Mouse (Mus musculus): ENCODE data around the gene Vgf. TPM values are rescaled to one million over a fixed set of nuclear protein-coding genes. Genes with fewer than 3 reads are reported as not detected.

The Vgf gene
- polyA plus RNA-seq, 1 experiment from 2014 or later = 0.21 TPM

- H3K9ac ChIP-seq (ENCODE audit: low read depth, low read length) = peak within 1 kb of the TSS; percentile 83
- peaks cover 5% of the 10 kb centered on the region for H3K4me1 ChIP-seq (replicated peaks; ENCODE audit: insufficient read depth, low read length)
- DNase-seq (ENCODE audit: low spot score) (peak; percentile 100), ATAC-seq (replicated peaks; ENCODE audit: low FRiP score, low read depth) (peak; percentile 89)
- peak within 1 kb of the TSS; percentile 90 for H3K4me3 ChIP-seq (replicated peaks; ENCODE audit: low read depth, low read length)
- H3K27me3 ChIP-seq (ENCODE audit: insufficient read depth, low read length) = no peaks in the 10 kb centered on the region
- H3K27ac ChIP-seq = peak within 1 kb of the TSS; percentile 89
- H3K9me3 ChIP-seq (replicated peaks; ENCODE audit: low read length) = no peaks in the 10 kb centered on the region
- whole genome bisulfite sequencing = under 1% methylated on average over 26 of the region's 26 CpGs
- no peak; the same call in 1 of the 2 replicates for TF ChIP-seq CTCF (IDR thresholded peaks at IDR 0.05; ENCODE audit: low read depth)
- H3K4me2 ChIP-seq (ENCODE audit: low read length) = peak within 1 kb of the TSS; percentile 81
- H3K36me3 ChIP-seq (ENCODE audit: insufficient read depth, low read length) = peaks cover 21% of the 10 kb centered on the region
Measured at GRCm38 (mm10) chr5:136986695-136987137, 39.5 kb upstream of the Vgf start, which contains the start of gene Plod3. Gene Plod3 (plus strand): TSS chr5:136987019.

GRCm38 (mm10) chr5:136987138-136987933 is 38.9 kb upstream of the Vgf start:
- under 1% methylated on average over 67 of the region's 67 CpGs for WGBS
- DNase-seq (ENCODE audit: low spot score) = peak; percentile 82
- Histone ChIP-seq H3K27me3 (ENCODE audit: insufficient read depth, low read length) (no peaks in the 10 kb centered on the region), H3K4me1 (replicated peaks; ENCODE audit: insufficient read depth, low read length) (peaks cover 5% of the 10 kb centered on the region), H3K4me3 (replicated peaks; ENCODE audit: low read depth, low read length) (peak overlapping the region; percentile 90), H3K27ac (peak overlapping the region; percentile 89), H3K9ac (ENCODE audit: low read depth, low read length) (peak overlapping the region; percentile 83), H3K36me3 (ENCODE audit: insufficient read depth, low read length) (peaks cover 23% of the 10 kb centered on the region), H3K4me2 (ENCODE audit: low read length) (peak overlapping the region; percentile 81), H3K9me3 (replicated peaks; ENCODE audit: low read length) (no peaks in the 10 kb centered on the region)
- TF ChIP-seq CTCF (IDR thresholded peaks at IDR 0.05; ENCODE audit: low read depth) = no peak; the same call in 1 of the 2 replicates
- peak; percentile 59 for ATAC-seq (replicated peaks; ENCODE audit: low FRiP score, low read depth)

- Histone ChIP-seq H3K27ac (peak within 1 kb of the TSS; percentile 89), H3K36me3 (ENCODE audit: insufficient read depth, low read length) (peaks cover 27% of the 10 kb centered on the region), H3K4me1 (replicated peaks; ENCODE audit: insufficient read depth, low read length) (peaks cover 5% of the 10 kb centered on the region), H3K4me3 (replicated peaks; ENCODE audit: low read depth, low read length) (peak within 1 kb of the TSS; percentile 90), H3K9ac (ENCODE audit: low read depth, low read length) (peak within 1 kb of the TSS; percentile 83), H3K9me3 (replicated peaks; ENCODE audit: low read length) (no peaks in the 10 kb centered on the region), H3K27me3 (ENCODE audit: insufficient read depth, low read length) (no peaks in the 10 kb centered on the region), H3K4me2 (ENCODE audit: low read length) (peak within 1 kb of the TSS; percentile 81)
- DNase-seq (ENCODE audit: low spot score) (peak; percentile 16), ATAC-seq (replicated peaks; ENCODE audit: low FRiP score, low read depth) (no peak)
- WGBS = 2% methylated on average over 12 of the region's 12 CpGs
- no peak for TF ChIP-seq CTCF (IDR thresholded peaks at IDR 0.05; ENCODE audit: low read depth)
Measured at GRCm38 (mm10) chr5:136987934-136988271, 38.3 kb upstream of the Vgf start, which contains the start of gene Znhit1. Gene Znhit1 (minus strand): TSS chr5:136988021.

GRCm38 (mm10) chr5:136988420-136988819 is 37.8 kb upstream of the Vgf start:
- no peak for DNase-seq (ENCODE audit: low spot score)
- Histone ChIP-seq H3K27me3 (ENCODE audit: insufficient read depth, low read length) (no peaks in the 10 kb centered on the region), H3K4me2 (ENCODE audit: low read length) (peak overlapping the region; percentile 81), H3K9me3 (replicated peaks; ENCODE audit: low read length) (no peaks in the 10 kb centered on the region), H3K4me1 (replicated peaks; ENCODE audit: insufficient read depth, low read length) (peaks cover 5% of the 10 kb centered on the region), H3K9ac (ENCODE audit: low read depth, low read length) (peak overlapping the region; percentile 83; the same call in 1 of the 2 replicates), H3K36me3 (ENCODE audit: insufficient read depth, low read length) (peaks cover 30% of the 10 kb centered on the region), H3K27ac (no peak overlapping the region), H3K4me3 (replicated peaks; ENCODE audit: low read depth, low read length) (peak overlapping the region; percentile 90; the same call in 1 of the 2 replicates)
- 57% methylated on average over 7 of the region's 7 CpGs for WGBS
- ATAC-seq (replicated peaks; ENCODE audit: low FRiP score, low read depth) = no peak
- TF ChIP-seq CTCF (IDR thresholded peaks at IDR 0.05; ENCODE audit: low read depth) = no peak

- no peaks in the 10 kb centered on the region for H3K9me3 ChIP-seq (replicated peaks; ENCODE audit: low read length)
- TF ChIP-seq CTCF (IDR thresholded peaks at IDR 0.05; ENCODE audit: low read depth) = no peak
- H3K27ac ChIP-seq = no peak overlapping the region
- peaks cover 5% of the 10 kb centered on the region for H3K4me1 ChIP-seq (replicated peaks; ENCODE audit: insufficient read depth, low read length)
- peaks cover 34% of the 10 kb centered on the region for H3K36me3 ChIP-seq (ENCODE audit: insufficient read depth, low read length)
- H3K9ac ChIP-seq (ENCODE audit: low read depth, low read length) = no peak overlapping the region
- 86% methylated on average over 6 of the region's 6 CpGs for WGBS
- H3K4me3 ChIP-seq (replicated peaks; ENCODE audit: low read depth, low read length) = no peak overlapping the region
- DNase-seq (ENCODE audit: low spot score) (no peak), ATAC-seq (replicated peaks; ENCODE audit: low FRiP score, low read depth) (no peak)
- no peak overlapping the region for H3K4me2 ChIP-seq (ENCODE audit: low read length)
- H3K27me3 ChIP-seq (ENCODE audit: insufficient read depth, low read length) = no peaks in the 10 kb centered on the region
Measured at GRCm38 (mm10) chr5:136989801-136990200, 36.4 kb upstream of the Vgf start.

- no peak for TF ChIP-seq CTCF (IDR thresholded peaks at IDR 0.05; ENCODE audit: low read depth)
- no peak for ATAC-seq (replicated peaks; ENCODE audit: low FRiP score, low read depth)
Measured at GRCm38 (mm10) chr5:136999449-136999848, 26.7 kb upstream of the Vgf start.

More at GRCm38 (mm10) chr5:136999449-136999848, 26.7 kb upstream of the Vgf start:
- H3K4me2 ChIP-seq (ENCODE audit: low read length) = no peak overlapping the region
- H3K4me1 ChIP-seq (replicated peaks; ENCODE audit: insufficient read depth, low read length) = no peaks in the 10 kb centered on the region
- peaks cover 17% of the 10 kb centered on the region; the same call in 1 of the 2 replicates for H3K36me3 ChIP-seq (ENCODE audit: insufficient read depth, low read length)
- H3K27ac ChIP-seq = no peak overlapping the region
- no peaks in the 10 kb centered on the region for H3K27me3 ChIP-seq (ENCODE audit: insufficient read depth, low read length)
- 81% methylated on average over 4 of the region's 5 CpGs for WGBS
- no peaks in the 10 kb centered on the region for H3K9me3 ChIP-seq (replicated peaks; ENCODE audit: low read length)
- no peak overlapping the region for H3K4me3 ChIP-seq (replicated peaks; ENCODE audit: low read depth, low read length)
- DNase-seq (ENCODE audit: low spot score) = no peak
- no peak overlapping the region for H3K9ac ChIP-seq (ENCODE audit: low read depth, low read length)

All from kidney, postnatal 0 days (tissue).